8 mouse cellular contexts compared by ENCODE assay signal in genomic region chr9:108347540-108348289, GRCm38 (mm10). TPM values are rescaled to one million over a fixed set of nuclear protein-coding genes. Genes with fewer than 3 reads are reported as not detected.
DNase-seq lines count a peak whose midpoint lies in the region; ATAC-seq lines count a peak whose summit lies in the region.

Usp4 (plus strand) TSS chr9:108347853.

- ATAC-seq in hindbrain, embryonic 14.5 days (ENCODE audit: low FRiP score) = peak; percentile 92

- peaks cover 30% of the 10 kb centered on the region for H3K36me3 ChIP-seq in hindbrain, embryonic 14.5 days (replicated peaks; ENCODE audit: control insufficient read depth, insufficient read depth)

- no peaks in the 10 kb centered on the region for H3K9me3 ChIP-seq in hindbrain, embryonic 14.5 days (ENCODE audit: control insufficient read depth, low read length)

- H3K4me2 ChIP-seq in hindbrain, embryonic 14.5 days (replicated peaks) = peak within 1 kb of the TSS; percentile 91

- peak within 1 kb of the TSS; percentile 99 for H3K27ac ChIP-seq in hindbrain, embryonic 14.5 days

- peak within 1 kb of the TSS; percentile 90 for H3K4me3 ChIP-seq in hindbrain, embryonic 14.5 days (replicated peaks; ENCODE audit: low read length)

- H3K9ac ChIP-seq in hindbrain, embryonic 14.5 days = peak within 1 kb of the TSS; percentile 89

- peak; percentile 81 for DNase-seq in T-cell, adult 2 months (ENCODE audit: low spot score)
- DNase-seq in cerebellum, postnatal 36 days = peak; percentile 84 to 90
- DNase-seq in frontal cortex, postnatal 36 days (ENCODE audit: low spot score in 2 of 2) = peak; percentile 76 to 88
- DNase-seq in hindbrain, embryonic 14.5 days (ENCODE audit: low spot score) = peak; percentile 92
- DNase-seq in layer of hippocampus, postnatal 36 days = peak; percentile 81 to 83
- DNase-seq in lung, postnatal 25 days (ENCODE audit: low spot score) = peak; percentile 88
- peak; percentile 83 for DNase-seq in retina, adult 2 months (ENCODE audit: low read depth, low spot score)
- DNase-seq in thymus, postnatal 25 days = peak; percentile 84

- WGBS in hindbrain, embryonic 14.5 days = under 1% methylated on average over 65 of the region's 75 CpGs

- H3K4me1 ChIP-seq in hindbrain, embryonic 14.5 days (replicated peaks; ENCODE audit: control insufficient read depth, insufficient read depth, low read length) = peaks cover 12% of the 10 kb centered on the region

- H3K27me3 ChIP-seq in hindbrain, embryonic 14.5 days (ENCODE audit: control insufficient read depth, insufficient read depth, low read length) = no peaks in the 10 kb centered on the region

RNA-seq across cellular contexts. Expression of gene Usp4, which starts in this region (rescaled TPM):
- polyA plus RNA-seq in hindbrain, embryonic 14.5 days (2014; fragmentation: Nextera tagmentation; extraction: Ambion mirVana) = 127 TPM in 2 replicates
- 100 to 1,000 TPM; 107 to 110 TPM for total RNA-seq in layer of hippocampus, postnatal 36 days (2021)

Comparison
In these comparisons a context has a peak if more than half of its experiments do, and no peak if none do; other contexts are left out.
1. Peak in every context shown above with its lines: DNase-seq, ATAC-seq, H3K4me3 ChIP-seq and H3K27ac ChIP-seq.